Mouse (Mus musculus): ENCODE measurements around the gene Gosr1.
A peak's percentile ranks its signal among the peaks of the same experiment; 100 is the strongest.
"Not testable (repeated sequence)": the region's sequence is repeated elsewhere in the genome, so short reads cannot be mapped to it uniquely, and the experiment has no call there.

Gosr1 gene

DNA sequence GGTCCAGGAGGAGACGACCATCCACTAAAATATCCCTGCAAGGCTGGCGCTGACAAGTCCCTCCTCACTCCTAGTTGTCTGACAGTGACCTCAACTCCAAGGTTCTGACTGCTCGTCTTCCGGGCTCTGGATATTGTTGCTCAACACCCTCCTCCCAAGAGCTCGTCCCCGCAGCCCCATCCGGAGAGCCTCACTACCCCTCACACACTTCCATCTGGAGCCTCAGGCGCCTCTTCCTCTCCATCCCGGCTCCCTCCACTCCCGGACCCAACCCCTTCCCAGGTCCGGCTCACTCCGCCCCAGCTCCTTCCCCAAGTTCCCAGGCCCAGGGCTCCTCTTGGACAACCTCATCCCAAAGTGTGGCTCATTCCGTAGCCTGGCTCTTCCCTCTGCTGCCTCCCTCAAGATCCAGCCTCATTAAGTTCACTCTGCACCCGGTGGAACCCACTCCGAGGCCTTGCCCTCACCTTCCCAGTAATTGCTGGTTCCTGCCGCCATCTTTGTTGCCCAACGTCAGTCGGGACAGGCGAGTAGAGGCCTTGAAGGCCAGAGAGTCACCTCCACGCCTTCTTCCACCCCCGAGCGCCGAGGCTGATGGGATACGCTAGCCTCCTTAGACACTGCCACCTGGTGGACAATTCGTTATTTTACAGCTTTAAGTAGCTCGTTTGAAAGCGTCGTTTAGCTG is at the start of gene Gosr1:
TSS of gene Gosr1 (minus strand) at position 527 of the 688 bp plus-strand sequence.
- peak; percentile 95 for DNase-seq (ENCODE audit: low read depth, low spot score)

- DNase-seq (ENCODE audit: low read depth, low spot score) = peak; percentile 50
These were observed 47.5 kb upstream of the Gosr1 start for GRCm38 (mm10) chr11:76810706-76811495.

DNA sequence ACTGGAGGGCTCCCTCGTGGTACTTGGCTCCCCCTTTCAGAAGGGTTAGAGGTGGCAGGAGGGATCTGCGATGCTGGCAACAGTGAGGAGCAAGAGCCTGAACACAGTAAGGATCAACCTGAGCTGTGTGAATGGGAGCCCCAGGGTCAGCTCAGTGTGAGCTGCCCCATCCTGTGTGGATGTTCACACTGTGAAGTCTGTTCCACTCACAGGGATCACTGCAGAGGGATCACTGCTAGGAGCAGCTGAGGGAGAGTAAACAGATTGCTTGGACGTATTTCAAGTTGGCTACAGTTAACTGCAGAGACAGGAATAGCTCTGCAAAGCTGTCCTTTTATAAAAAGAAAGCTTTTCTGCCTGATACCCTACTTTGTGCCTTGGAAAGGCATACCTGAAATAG is 46.1 kb upstream of the Gosr1 start:
- DNase-seq (ENCODE audit: low read depth, low spot score) = peak; percentile 45

DNA sequence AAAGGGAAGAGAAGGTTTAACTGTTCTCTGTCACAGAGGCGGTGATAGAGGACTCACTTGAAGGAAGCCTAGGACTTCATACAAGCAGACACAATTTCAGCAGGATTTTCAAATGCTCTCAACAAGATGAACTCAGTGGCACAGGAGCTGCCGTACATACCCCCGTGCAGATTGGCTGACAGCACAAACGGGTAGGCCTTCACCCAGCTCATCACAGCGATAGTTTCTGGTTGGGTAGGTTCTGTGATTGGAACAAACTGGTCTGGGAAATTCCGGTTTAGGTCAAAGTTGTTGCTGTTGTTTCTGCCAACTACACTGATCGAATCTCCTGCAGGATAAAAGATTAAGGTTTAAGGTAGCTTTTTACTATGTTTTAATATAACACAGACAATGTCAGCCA is 45.2 kb upstream of the Gosr1 start:
- DNase-seq (ENCODE audit: low read depth, low spot score) = no peak

DNA sequence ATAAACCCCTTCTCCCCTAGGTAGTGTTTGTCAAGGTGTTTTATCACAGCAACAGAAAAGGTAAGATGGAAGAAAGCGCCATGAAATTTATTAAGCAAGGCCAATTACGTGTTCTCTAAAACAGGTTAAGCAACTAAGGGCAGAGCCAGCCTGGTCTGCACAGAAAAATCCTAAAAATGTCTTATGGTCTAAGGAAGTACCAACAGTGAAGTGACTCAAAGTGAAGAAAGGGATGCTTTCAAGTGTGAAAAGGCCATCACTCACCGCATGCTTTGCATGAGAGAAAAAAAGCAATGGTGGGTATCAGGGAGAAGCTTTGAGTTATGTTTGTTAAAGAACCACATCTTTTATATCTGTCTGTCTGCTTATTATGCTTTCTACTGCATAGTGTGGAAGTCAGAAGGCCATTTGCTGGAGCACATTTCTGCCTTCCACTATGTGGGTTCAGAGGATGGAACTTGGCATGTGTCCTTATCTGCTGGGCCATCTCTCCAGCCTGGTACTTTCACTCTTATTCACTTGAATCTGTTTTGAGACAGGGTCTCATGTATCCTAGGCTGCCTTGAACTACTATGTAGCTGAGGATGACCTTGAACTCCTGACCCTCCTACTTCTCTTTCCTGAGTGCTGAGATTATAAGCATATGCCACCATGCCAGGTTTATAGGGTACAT is 43.8 kb upstream of the Gosr1 start:
- no peak for DNase-seq (ENCODE audit: low read depth, low spot score)

DNA sequence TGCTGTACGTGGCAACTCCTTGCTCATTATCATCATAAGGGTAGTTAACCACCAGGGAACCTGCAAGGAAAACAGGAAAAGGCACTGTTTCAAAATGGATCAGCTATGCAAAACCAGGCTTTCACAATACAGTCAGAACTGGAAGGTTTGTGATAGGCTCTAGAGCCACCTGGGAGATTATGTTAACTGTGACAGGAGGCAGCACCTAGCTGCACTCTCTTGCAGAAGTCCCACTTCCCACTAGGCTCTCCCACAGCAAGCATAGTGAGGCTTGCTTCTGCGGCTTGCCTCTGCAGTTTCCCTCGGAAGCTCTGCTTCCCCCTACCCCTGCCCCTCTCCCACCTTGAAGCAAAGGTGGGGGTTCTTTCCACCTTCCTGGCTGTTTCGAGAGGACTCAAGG is 42.6 kb upstream of the Gosr1 start:
- DNase-seq (ENCODE audit: low read depth, low spot score) = no peak

- DNase-seq (ENCODE audit: low read depth, low spot score) = not testable (repeated sequence)
These were observed 41.7 kb upstream of the Gosr1 start for GRCm38 (mm10) chr11:76805072-76805471.

GRCm38 (mm10) chr11:76803266-76803665 is 39.9 kb upstream of the Gosr1 start:
- no peak for DNase-seq (ENCODE audit: low read depth, low spot score)

DNA sequence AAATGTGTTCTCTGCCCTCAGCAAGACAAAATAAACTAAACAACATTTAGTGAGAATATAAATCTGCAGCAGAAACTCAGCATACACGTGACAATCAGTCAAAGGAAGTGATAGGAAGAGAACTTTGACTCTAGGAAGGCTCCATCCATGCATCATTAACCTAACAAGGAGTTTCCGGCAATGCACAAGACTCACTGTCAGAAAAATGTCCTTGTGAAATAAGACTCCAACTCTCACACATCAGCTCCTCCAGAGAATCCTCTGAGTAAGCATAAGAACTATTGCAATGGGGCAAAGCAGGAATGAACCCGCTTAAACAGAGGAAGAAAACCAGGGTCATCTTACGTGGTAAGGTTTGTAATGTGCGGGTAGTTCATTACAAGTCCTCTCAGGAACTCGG is 33.9 kb upstream of the Gosr1 start:
- DNase-seq (ENCODE audit: low read depth, low spot score) = no peak

DNA sequence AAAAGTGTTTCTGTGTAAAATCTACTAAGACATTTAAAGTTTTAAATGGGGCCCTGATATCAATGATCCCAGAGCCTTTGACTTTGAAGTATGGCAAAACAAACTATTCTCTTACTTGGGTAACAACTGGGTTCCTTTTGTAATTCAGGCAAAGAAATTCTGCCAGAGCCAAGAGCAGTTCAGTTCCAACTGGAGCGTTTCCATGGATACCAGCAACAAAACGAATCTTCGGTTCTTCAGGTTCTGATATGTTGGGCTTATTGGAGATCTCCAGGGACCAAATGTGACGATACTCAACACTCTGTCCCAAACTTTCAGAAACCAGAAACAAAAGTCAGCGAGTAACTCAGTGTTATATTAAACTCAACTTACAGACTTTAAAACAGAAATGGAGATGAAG is 31.9 kb upstream of the Gosr1 start:
- DNase-seq (ENCODE audit: low read depth, low spot score) = peak; percentile 35

DNA sequence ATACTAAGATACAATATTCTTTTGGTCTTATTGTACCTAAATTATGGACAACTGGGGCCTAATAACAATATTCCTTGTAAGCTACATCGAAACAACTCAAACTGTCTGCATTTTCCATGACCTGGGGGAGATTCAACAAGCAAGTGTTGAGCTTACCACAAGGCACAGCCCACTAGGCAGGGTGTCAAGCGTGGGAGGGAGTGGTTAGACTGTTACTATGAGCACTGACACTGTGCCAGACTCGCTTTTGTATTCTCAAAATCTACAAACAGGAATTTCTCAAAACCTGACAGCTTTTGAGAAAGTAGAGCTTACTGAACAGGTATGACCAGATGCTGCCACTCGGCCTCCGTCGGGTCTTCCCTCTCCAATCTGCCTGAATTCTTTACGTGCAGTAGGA is 28.0 kb upstream of the Gosr1 start:
- DNase-seq (ENCODE audit: low read depth, low spot score) = no peak

DNA sequence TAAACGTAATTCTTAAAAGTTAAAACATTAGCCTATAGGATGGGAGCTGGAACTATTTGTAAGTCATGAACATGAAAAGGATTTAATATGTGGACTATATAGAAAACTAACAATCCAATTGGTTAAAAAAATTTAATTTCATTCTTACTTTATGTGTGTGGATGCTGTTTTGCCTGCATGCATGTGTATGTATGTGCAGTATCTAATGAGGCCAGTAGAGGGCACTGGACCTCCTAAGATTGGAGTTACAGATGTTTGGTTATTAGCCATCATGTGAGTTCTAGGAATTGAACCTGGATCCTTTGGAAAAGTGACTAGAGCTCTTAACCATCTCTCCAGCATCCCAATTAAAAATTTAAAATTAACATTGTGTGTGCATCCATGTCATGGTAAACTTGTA is 25.9 kb upstream of the Gosr1 start:
- peak; percentile 50 for DNase-seq (ENCODE audit: low read depth, low spot score)

GRCm38 (mm10) chr11:76775533-76775932 is 12.2 kb upstream of the Gosr1 start:
- no peak for DNase-seq (ENCODE audit: low read depth, low spot score)

- no peak for DNase-seq (ENCODE audit: low read depth, low spot score)
These were observed 10.4 kb upstream of the Gosr1 start for GRCm38 (mm10) chr11:76773811-76774210.

- no peak for DNase-seq (ENCODE audit: low read depth, low spot score)
These were observed 7.2 kb upstream of the Gosr1 start for GRCm38 (mm10) chr11:76770566-76770965.

- no peak for DNase-seq (ENCODE audit: low read depth, low spot score)
These were observed 353 bp upstream of the Gosr1 start for GRCm38 (mm10) chr11:76763741-76764122.

- DNase-seq (ENCODE audit: low read depth, low spot score) = no peak
These were observed 11.1 kb downstream of the Gosr1 start for GRCm38 (mm10) chr11:76752276-76752675.

- no peak for DNase-seq (ENCODE audit: low read depth, low spot score)
These were observed 14.6 kb downstream of the Gosr1 start for GRCm38 (mm10) chr11:76748819-76749218.

- no peak for DNase-seq (ENCODE audit: low read depth, low spot score)
These were observed 17.5 kb downstream of the Gosr1 start for GRCm38 (mm10) chr11:76745921-76746320.

- DNase-seq (ENCODE audit: low read depth, low spot score) = peak; percentile 76
These were observed 18.8 kb downstream of the Gosr1 start for GRCm38 (mm10) chr11:76744550-76744949.

DNA sequence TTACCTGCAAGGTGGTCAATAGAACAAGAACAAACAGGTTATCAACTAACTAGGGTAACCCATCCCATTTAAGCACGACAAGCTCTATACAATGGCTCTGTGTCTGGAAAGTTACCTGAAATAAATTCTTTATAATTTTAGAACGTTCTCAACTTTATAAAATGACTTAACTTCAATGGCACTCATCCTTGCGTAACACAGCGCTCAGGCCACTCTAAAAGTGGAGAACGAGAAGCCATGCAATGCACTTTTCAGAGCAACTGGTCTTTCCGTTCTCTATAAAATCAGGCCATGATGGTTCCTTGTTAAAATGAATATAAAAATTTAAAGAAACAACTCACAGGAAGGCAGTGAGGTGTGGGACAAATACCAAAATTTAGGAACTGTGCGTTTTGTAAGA is 20.9 kb downstream of the Gosr1 start:
- DNase-seq (ENCODE audit: low read depth, low spot score) = no peak

DNA sequence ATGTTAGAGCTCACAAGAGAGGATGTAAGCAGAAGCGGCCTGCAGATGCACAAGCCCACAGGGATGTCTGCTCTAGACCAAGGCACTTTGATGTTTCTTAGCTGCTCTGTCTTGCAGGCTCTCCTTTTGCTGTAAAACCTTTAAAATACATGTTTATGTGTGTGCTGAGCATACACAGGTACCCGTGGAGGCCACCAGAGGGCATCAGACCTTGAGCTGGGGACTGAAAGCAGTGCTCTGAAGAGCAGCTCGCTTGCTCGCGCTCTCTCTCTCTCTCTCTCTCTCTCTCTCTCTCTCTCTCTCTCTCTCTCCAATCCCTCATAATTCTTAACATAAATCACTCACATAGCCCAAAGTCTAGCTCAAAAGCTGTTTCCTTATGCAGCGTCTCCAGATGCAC is 24.3 kb downstream of the Gosr1 start:
- DNase-seq (ENCODE audit: low read depth, low spot score) = no peak
